Mouse (Mus musculus) liver, embryonic 14.5 days (tissue): ENCODE measurements at regions not wholly inside any gene's neighbourhood (a gene's known extent, or its start where the extent isn't known, plus 50 kb on each side); places are given as distances from the start of the nearest gene placed in this dataset.

Experiments
- CTCF ChIP-seq: IDR thresholded peaks from 2 replicates; pipeline ENCODE4 v1.5.1; 2016; ENCODE audit warnings: antibody characterized with exemption, low read depth, control low read depth
- EP300 ChIP-seq: IDR thresholded peaks from 2 replicates; pipeline ENCODE4 v1.6.1; 2016; ENCODE audit warnings: antibody characterized with exemption, low read depth

DNA sequence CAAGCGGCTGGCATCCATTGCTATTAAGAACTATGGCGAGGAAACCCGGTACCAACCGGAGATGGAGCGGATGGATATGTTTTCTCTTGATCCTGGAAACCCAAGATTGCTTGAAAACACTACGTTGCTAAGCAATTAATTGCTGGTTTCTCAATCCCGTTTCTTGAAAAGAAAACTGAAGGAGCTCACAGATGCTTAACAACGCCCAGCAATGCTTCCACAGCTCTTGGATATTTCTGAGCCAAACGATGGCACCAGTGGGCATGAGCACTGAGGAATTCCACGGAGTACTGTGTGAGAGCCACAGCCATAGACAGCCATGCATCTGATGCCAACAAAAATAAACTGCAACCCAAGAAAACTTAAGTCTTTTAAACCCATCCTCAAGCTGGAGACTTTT is 173.1 kb downstream of the Gxylt1 start:
- TF ChIP-seq CTCF (no peak), EP300 (no peak)
